Mouse (Mus musculus) erythroblast, embryonic 14.5 days (primary cell): ENCODE results near the gene Eef2k. TPM values are rescaled to one million over a fixed set of nuclear protein-coding genes. Genes with fewer than 3 reads are reported as not detected.

Experiments
- H3K27me3 ChIP-seq: 2 replicates; pipeline ENCODE4 v1.6.1; 2012; ENCODE audit warnings: inconsistent platforms; ENCODE audit not compliant: control insufficient read depth
- H3K36me3 ChIP-seq: 2 replicates; pipeline ENCODE4 v1.6.1; 2012; ENCODE audit warnings: mild to moderate bottlenecking, inconsistent platforms; ENCODE audit not compliant: control insufficient read depth
- H3K4me1 ChIP-seq: 2 replicates; pipeline ENCODE4 v1.6.1; 2012; ENCODE audit warnings: inconsistent platforms; ENCODE audit not compliant: control insufficient read depth
- H3K4me3 ChIP-seq: replicated peaks from 2 replicates; pipeline ENCODE3; 2012; ENCODE audit warnings: moderate library complexity, mild to moderate bottlenecking, inconsistent platforms
- H3K9me3 ChIP-seq: 2 replicates; pipeline ENCODE4 v1.6.1; 2012; ENCODE audit warnings: low read length, inconsistent platforms, mixed read lengths; ENCODE audit not compliant: control insufficient read depth
- GATA1 ChIP-seq: IDR thresholded peaks from 2 replicates; pipeline ENCODE4 v1.6.1; 2012; ENCODE audit warnings: low read length, inconsistent platforms, mixed read lengths
- TAL1 ChIP-seq: IDR thresholded peaks from 3 replicates; pipeline ENCODE4 v1.6.1; 2012; ENCODE audit warnings: low read length, inconsistent platforms, mixed read lengths
- polyA plus RNA-seq: library from polyadenylated mRNA; stranded (reverse); fragments of >175 nt; gene quantifications from 2 replicates; pipeline ENCODE4 v1.2.3, GENCODE M21; 2012

The Eef2k gene
- polyA plus RNA-seq, 1 experiment = 28.0 TPM

GRCm38 (mm10) chr7:120913332-120913731 is 70.7 kb downstream of the Eef2k start:
- Histone ChIP-seq H3K9me3 (no peaks in the 10 kb centered on the region; the same call in 1 of the 2 replicates), H3K4me1 (peaks cover 32% of the 10 kb centered on the region), H3K36me3 (no peaks in the 10 kb centered on the region), H3K27me3 (no peaks in the 10 kb centered on the region), H3K4me3 (no peak overlapping the region)
- no peak for TF ChIP-seq GATA1

- peak overlapping the region; percentile 93 for H3K4me3 ChIP-seq
- TF ChIP-seq TAL1 (no peak), GATA1 (no peak)
- peaks cover 10% of the 10 kb centered on the region for H3K36me3 ChIP-seq
- no peaks in the 10 kb centered on the region for H3K9me3 ChIP-seq
- no peaks in the 10 kb centered on the region for H3K27me3 ChIP-seq
- peaks cover 53% of the 10 kb centered on the region for H3K4me1 ChIP-seq
Observed at GRCm38 (mm10) chr7:120916262-120916875, 73.7 kb downstream of the Eef2k start.

- TF ChIP-seq GATA1 (no peak), TAL1 (no peak)
- no peaks in the 10 kb centered on the region for H3K27me3 ChIP-seq
- H3K9me3 ChIP-seq = no peaks in the 10 kb centered on the region
- H3K4me3 ChIP-seq = peak overlapping the region; percentile 93
- peaks cover 15% of the 10 kb centered on the region for H3K36me3 ChIP-seq
- H3K4me1 ChIP-seq = peaks cover 53% of the 10 kb centered on the region
Observed at GRCm38 (mm10) chr7:120917279-120917591, 74.6 kb downstream of the Eef2k start.

GRCm38 (mm10) chr7:120917592-120918461 is 75.2 kb downstream of the Eef2k start, which contains the start of gene Polr3e:
Gene Polr3e, plus strand, starts transcription at chr7:120917744.
- H3K4me3 ChIP-seq = peak within 1 kb of the TSS; percentile 93
- TF ChIP-seq TAL1 (no peak), GATA1 (no peak)
- no peaks in the 10 kb centered on the region for H3K27me3 ChIP-seq
- H3K4me1 ChIP-seq = peaks cover 56% of the 10 kb centered on the region
- no peaks in the 10 kb centered on the region for H3K9me3 ChIP-seq
- peaks cover 21% of the 10 kb centered on the region for H3K36me3 ChIP-seq

- H3K9me3 ChIP-seq = no peaks in the 10 kb centered on the region
- no peaks in the 10 kb centered on the region for H3K27me3 ChIP-seq
- peaks cover 28% of the 10 kb centered on the region for H3K36me3 ChIP-seq
- peak overlapping the region; percentile 93 for H3K4me3 ChIP-seq
- H3K4me1 ChIP-seq = peaks cover 57% of the 10 kb centered on the region
- peak; percentile 24; the same call in 1 of the 2 replicates for TF ChIP-seq GATA1
- TF ChIP-seq TAL1 = no peak
Observed at GRCm38 (mm10) chr7:120918526-120918962, 75.9 kb downstream of the Eef2k start.

- TF ChIP-seq GATA1 (no peak), TAL1 (no peak)
- Histone ChIP-seq H3K9me3 (no peaks in the 10 kb centered on the region), H3K27me3 (no peaks in the 10 kb centered on the region), H3K4me1 (peaks cover 22% of the 10 kb centered on the region), H3K4me3 (no peak overlapping the region), H3K36me3 (peaks cover 94% of the 10 kb centered on the region)
Observed at GRCm38 (mm10) chr7:120933110-120933509, 90.5 kb downstream of the Eef2k start.

- peak; percentile 67 for TF ChIP-seq GATA1
- TF ChIP-seq TAL1 = peak; percentile 55; the same call in 2 of the 3 replicates
- Histone ChIP-seq H3K27me3 (no peaks in the 10 kb centered on the region), H3K4me1 (peaks cover 22% of the 10 kb centered on the region), H3K4me3 (no peak overlapping the region), H3K36me3 (peaks cover 94% of the 10 kb centered on the region), H3K9me3 (no peaks in the 10 kb centered on the region)
Observed at GRCm38 (mm10) chr7:120933680-120934195, 91.1 kb downstream of the Eef2k start.

GRCm38 (mm10) chr7:120934716-120935115 is 92.1 kb downstream of the Eef2k start:
- Histone ChIP-seq H3K27me3 (no peaks in the 10 kb centered on the region), H3K36me3 (peaks cover 94% of the 10 kb centered on the region), H3K4me1 (peaks cover 22% of the 10 kb centered on the region), H3K4me3 (no peak overlapping the region), H3K9me3 (no peaks in the 10 kb centered on the region)
- TF ChIP-seq TAL1 = no peak
- TF ChIP-seq GATA1 = no peak

- H3K9me3 ChIP-seq = no peaks in the 10 kb centered on the region
- peaks cover 22% of the 10 kb centered on the region for H3K4me1 ChIP-seq
- peaks cover 95% of the 10 kb centered on the region for H3K36me3 ChIP-seq
- TF ChIP-seq GATA1 (no peak), TAL1 (no peak)
- H3K27me3 ChIP-seq = no peaks in the 10 kb centered on the region
- H3K4me3 ChIP-seq = no peak overlapping the region
Observed at GRCm38 (mm10) chr7:120936522-120936921, 93.9 kb downstream of the Eef2k start.
